Mouse (Mus musculus) lung, adult 2 months (tissue): ENCODE measurements around the gene Pld4.

Experiments used
- CTCF ChIP-seq: fragments of 200-500 bp; IDR thresholded peaks from 2 replicates; pipeline ENCODE4 v1.5.1; 2011; ENCODE audit warnings: mild to moderate bottlenecking, low read length, control low read depth; ENCODE audit not compliant: insufficient read depth
- POLR2A ChIP-seq: fragments of 200-500 bp; IDR thresholded peaks from 2 replicates; pipeline ENCODE4 v1.6.1; 2011; ENCODE audit warnings: low read depth, mild to moderate bottlenecking, control low read depth, low read length, borderline replicate concordance; ENCODE audit errors: extremely low read depth

GRCm38 (mm10) chr12:112713984-112714383 is 46.5 kb upstream of the Pld4 start:
- no peak for TF ChIP-seq CTCF
- TF ChIP-seq POLR2A = no peak
